Mouse (Mus musculus) cerebellum, adult 2 months (tissue): ENCODE measurements around the gene Rnase2b. TPM values are rescaled to one million over a fixed set of nuclear protein-coding genes. Genes with fewer than 3 reads are reported as not detected.
"Not testable (repeated sequence)": the region's sequence is repeated elsewhere in the genome, so short reads cannot be mapped to it uniquely, and the experiment has no call there.

ENCODE experiments used
- DNase-seq, 2 experiments: peaks; one replicate each; pipeline ENCODE4 v3.0.0; 2021
- H3K27ac ChIP-seq: fragments of 200-500 bp; 2 replicates; pipeline ENCODE4 v1.5.1; 2012; ENCODE audit warnings: low read length, control low read depth, inconsistent platforms; ENCODE audit not compliant: insufficient read depth
- H3K27me3 ChIP-seq: fragments of 200-500 bp; 2 replicates; pipeline ENCODE4 v1.6.1; 2012; ENCODE audit warnings: inconsistent platforms, mild to moderate bottlenecking, low read length, moderate library complexity; ENCODE audit not compliant: control insufficient read depth, insufficient read depth
- H3K4me1 ChIP-seq: fragments of 200-500 bp; 2 replicates; pipeline ENCODE4 v1.6.1; 2011; ENCODE audit warnings: low read length; ENCODE audit not compliant: control insufficient read depth, insufficient read depth
- H3K4me3 ChIP-seq: fragments of 200-500 bp; replicated peaks from 2 replicates; pipeline ENCODE3; 2011; ENCODE audit warnings: mild to moderate bottlenecking, low read depth, low read length, control low read depth; ENCODE audit not compliant: insufficient read depth
- CTCF ChIP-seq: fragments of 200-500 bp; IDR thresholded peaks from 2 replicates; pipeline ENCODE4 v1.5.1; 2011; ENCODE audit warnings: low read depth, mild to moderate bottlenecking, control low read depth, low read length, moderate library complexity, borderline replicate concordance; ENCODE audit not compliant: insufficient read depth
- POLR2A ChIP-seq: fragments of 200-500 bp; IDR thresholded peaks from 2 replicates; pipeline ENCODE4 v1.6.1; 2011; ENCODE audit warnings: low read length, control low read depth, borderline replicate concordance; ENCODE audit not compliant: insufficient read depth
- WGBS: fragments of 180-500 bp; shearing (Covaris S2); methylation state at CpG from one replicate; pipeline ENCODE4 v1.1.7; 2018; 5-methylcytosine and 5-hydroxymethylcytosine counted together
- polyA plus RNA-seq: library from polyadenylated mRNA; depleted of rRNA; stranded (reverse); fragments of >200 nt; gene quantifications from 2 replicates; pipeline ENCODE4 v1.2.3, GENCODE M21; 2012

Gene Rnase2b
- polyA plus RNA-seq, 1 experiment, result not detected

GRCm38 (mm10) chr14:51146685-51147084 is 15.4 kb upstream of the Rnase2b start, which contains the start of gene Rnase1:
Gene Rnase1, minus strand, starts transcription at chr14:51146785.
- H3K4me1 ChIP-seq, result no peaks in the 10 kb centered on the region
- no peak within 1 kb of the TSS for H3K27ac ChIP-seq
- DNase-seq, result no peak
- H3K27me3 ChIP-seq, result no peaks in the 10 kb centered on the region
- no peak for TF ChIP-seq POLR2A
- no peak for TF ChIP-seq CTCF
- WGBS, result 60% methylated on average over 2 of the region's 2 CpGs
- no peak within 1 kb of the TSS for H3K4me3 ChIP-seq

DNA sequence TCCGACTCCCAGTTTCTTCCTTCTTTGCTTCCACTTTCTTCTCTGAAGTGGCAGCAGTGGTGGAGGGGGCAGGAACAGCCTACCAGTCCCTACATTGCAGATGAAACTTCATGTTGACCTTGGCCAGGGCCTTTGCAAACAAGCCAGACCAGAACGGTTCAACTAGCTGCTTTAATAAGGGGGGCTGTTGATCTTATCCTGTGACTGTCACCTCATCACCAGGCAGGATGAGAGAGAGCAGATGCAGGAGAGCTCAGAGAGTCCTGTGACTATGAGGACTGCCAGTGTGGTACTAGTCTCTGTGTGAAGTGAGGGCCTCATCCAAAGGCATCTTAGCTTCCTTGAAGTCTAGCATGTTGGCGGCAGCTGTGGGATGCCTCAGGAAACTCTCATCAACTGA is 14.1 kb upstream of the Rnase2b start:
- DNase-seq, result no peak
- Histone ChIP-seq H3K27me3 (no peaks in the 10 kb centered on the region), H3K27ac (no peak overlapping the region), H3K4me1 (no peaks in the 10 kb centered on the region), H3K4me3 (no peak overlapping the region)
- 77% methylated on average over 3 of the region's 3 CpGs for WGBS
- TF ChIP-seq POLR2A, result no peak

- H3K27me3 ChIP-seq, result no peaks in the 10 kb centered on the region
- no peak for DNase-seq
- no peak overlapping the region for H3K27ac ChIP-seq
- 69% methylated on average over 5 of the region's 5 CpGs for WGBS
- no peak for TF ChIP-seq CTCF
- TF ChIP-seq POLR2A, result no peak
- no peaks in the 10 kb centered on the region for H3K4me1 ChIP-seq
- H3K4me3 ChIP-seq, result no peak overlapping the region
Observed at GRCm38 (mm10) chr14:51149164-51149563, 12.9 kb upstream of the Rnase2b start.

DNA sequence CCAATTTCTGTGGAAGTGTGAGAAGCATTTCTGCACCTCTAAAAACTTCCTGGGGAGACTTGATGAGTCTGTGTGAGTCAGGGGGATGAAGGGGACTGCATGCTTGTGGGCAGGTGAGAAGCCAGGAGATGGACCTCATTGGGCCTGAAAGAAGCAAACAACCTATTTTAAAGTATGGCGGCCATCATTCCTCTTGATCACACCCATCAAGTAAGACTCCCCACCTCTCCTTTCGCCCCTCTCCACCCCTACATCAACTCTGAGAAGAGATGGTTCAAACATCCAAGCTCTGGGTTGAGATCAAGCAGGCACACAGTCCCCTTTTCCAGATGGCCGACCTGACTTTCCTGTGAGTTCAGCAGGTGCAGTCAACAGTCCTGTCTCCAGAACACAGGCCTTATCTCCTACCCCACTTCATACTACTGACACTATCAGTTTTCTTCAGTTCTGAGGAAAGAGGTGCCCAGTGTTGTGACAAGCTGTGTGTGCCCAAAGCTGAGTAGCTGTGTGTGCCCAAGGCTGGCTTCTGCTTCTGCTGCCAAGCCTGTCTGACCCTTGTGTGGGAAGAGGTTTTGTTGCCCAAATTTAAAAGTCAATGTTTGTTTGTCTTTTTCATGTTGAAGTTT is 11.7 kb upstream of the Rnase2b start:
- no peak for TF ChIP-seq CTCF
- no peak for TF ChIP-seq POLR2A
- no peak for DNase-seq
- no peaks in the 10 kb centered on the region for H3K27me3 ChIP-seq
- H3K4me3 ChIP-seq, result no peak overlapping the region
- WGBS, result 85% methylated on average over 3 of the region's 3 CpGs
- no peak overlapping the region for H3K27ac ChIP-seq
- H3K4me1 ChIP-seq, result no peaks in the 10 kb centered on the region

- WGBS, result 82% methylated on average over 5 of the region's 5 CpGs
- no peak overlapping the region for H3K4me3 ChIP-seq
- H3K4me1 ChIP-seq, result no peaks in the 10 kb centered on the region
- TF ChIP-seq POLR2A, result no peak
- no peak for TF ChIP-seq CTCF
- no peak overlapping the region for H3K27ac ChIP-seq
- no peaks in the 10 kb centered on the region for H3K27me3 ChIP-seq
- no peak for DNase-seq
Observed at GRCm38 (mm10) chr14:51152249-51152870, 9.7 kb upstream of the Rnase2b start.

DNA sequence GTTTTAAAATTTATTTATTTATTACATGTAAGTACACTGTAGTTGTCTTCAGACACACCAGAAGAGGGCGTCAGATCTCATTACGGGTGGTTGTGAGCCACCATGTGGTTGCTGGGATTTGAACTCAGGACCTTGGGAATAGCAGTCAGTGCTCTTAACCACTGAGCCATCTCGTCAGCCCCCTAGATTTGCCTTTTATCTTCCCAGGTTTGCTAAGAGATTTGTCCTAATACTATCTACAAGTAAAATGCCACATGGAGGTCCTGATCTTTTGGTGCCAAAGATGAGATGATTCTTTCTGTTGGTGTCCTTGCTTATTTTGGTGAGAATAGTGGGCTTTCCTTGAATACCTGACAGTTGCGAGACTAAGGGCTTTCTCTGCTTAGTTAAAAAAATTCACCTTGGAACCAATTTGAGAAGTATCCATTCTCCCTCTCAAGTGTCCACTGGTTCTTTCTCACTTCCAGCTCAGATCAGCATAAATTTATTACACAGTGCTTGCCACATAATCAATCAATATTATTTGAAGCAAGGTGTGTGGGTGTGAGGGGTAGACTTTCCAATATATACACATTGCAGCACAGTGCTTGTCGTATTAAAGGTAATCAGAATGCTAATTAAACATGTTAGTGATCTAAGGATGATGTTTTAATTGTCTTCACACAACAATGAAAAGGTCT is 5.9 kb upstream of the Rnase2b start:
- Histone ChIP-seq H3K4me3 (no peak overlapping the region), H3K4me1 (no peaks in the 10 kb centered on the region), H3K27ac (no peak overlapping the region), H3K27me3 (no peaks in the 10 kb centered on the region)
- no peak for DNase-seq
- TF ChIP-seq POLR2A (no peak), CTCF (no peak)
- 88% methylated on average over 5 of the region's 5 CpGs for WGBS

DNA sequence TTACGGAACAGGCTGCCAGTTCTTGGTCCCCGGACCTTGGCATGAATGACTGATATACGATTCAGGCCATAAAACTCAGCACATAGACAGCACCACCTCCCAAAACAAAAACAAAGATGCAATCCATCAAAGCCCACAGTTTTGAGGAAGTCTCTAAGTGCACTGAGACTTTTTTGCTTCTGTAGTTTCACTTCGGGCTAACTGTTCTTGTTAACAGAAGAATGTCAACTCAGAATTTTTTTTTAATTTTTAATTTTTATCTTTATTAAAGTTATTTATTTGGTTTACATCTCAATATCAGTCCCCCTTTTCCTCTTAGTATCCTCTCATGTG is 5.4 kb upstream of the Rnase2b start:
- H3K4me3 ChIP-seq, result no peak overlapping the region
- H3K4me1 ChIP-seq, result no peaks in the 10 kb centered on the region
- WGBS, result 82% methylated on average over 4 of the region's 4 CpGs
- TF ChIP-seq CTCF (no peak), POLR2A (no peak)
- no peaks in the 10 kb centered on the region for H3K27me3 ChIP-seq
- H3K27ac ChIP-seq, result no peak overlapping the region
- no peak for DNase-seq

DNA sequence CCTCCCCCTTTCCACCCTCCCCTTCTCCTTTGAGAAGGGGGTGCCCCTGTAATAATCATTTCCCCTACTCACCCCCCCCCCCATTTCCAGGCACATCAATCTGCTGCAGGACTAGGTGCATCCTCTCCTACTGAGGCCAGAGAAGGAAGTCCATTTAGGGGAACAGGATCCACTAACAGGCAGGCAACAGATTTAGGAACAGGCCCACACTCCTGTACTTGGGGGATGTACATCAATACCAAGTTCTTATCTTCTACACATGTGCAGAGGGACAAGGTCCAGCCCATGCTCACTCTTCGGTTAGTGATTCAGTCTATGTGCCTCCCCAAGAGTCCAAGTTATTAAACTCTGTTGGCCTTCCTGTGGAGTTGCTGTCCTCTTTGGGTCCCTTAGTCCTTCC is 5.0 kb upstream of the Rnase2b start:
- no peak for TF ChIP-seq POLR2A
- no peak for TF ChIP-seq CTCF
- no peak for DNase-seq
- Histone ChIP-seq H3K27ac (no peak overlapping the region), H3K4me3 (no peak overlapping the region), H3K4me1 (no peaks in the 10 kb centered on the region), H3K27me3 (no peaks in the 10 kb centered on the region)
- WGBS, result 88% methylated on average over 1 of the region's 1 CpGs

- not testable (repeated sequence) for DNase-seq, H3K27ac ChIP-seq, H3K4me1 ChIP-seq, H3K27me3 ChIP-seq, H3K4me3 ChIP-seq
- WGBS, result 91% methylated on average over 6 of the region's 6 CpGs
Observed at GRCm38 (mm10) chr14:51163323-51163722, 1.3 kb downstream of the Rnase2b start.
